Mouse (Mus musculus) forebrain, embryonic 11.5 days (tissue): ENCODE results near the gene Uba6. TPM values are rescaled to one million over a fixed set of nuclear protein-coding genes. Genes with fewer than 3 reads are reported as not detected.
A peak's percentile ranks its signal among the peaks of the same experiment; 100 is the strongest.

Source experiments
- ATAC-seq: fragments of 200-750 bp; cut with Nextera tagmentation; replicated peaks from 2 replicates; pipeline ENCODE4 v1.8.0; 2017; ENCODE audit warnings: moderate TSS enrichment; ENCODE audit not compliant: low FRiP score
- DNase-seq: peaks from one replicate; pipeline ENCODE4 v3.0.0-alpha.2; 2017; ENCODE audit warnings: low spot score
- H3K27ac ChIP-seq: fragments of 300-500 bp; sonication (generic); 2 replicates; pipeline ENCODE4 v1.5.1; 2014; ENCODE audit warnings: low read depth, low read length
- H3K27me3 ChIP-seq: fragments of 300-500 bp; sonication (generic); 2 replicates; pipeline ENCODE4 v1.6.1; 2014; ENCODE audit warnings: mild to moderate bottlenecking, low read length, mixed read lengths; ENCODE audit not compliant: control insufficient read depth, insufficient read depth
- H3K36me3 ChIP-seq: fragments of 300-500 bp; sonication (generic); 2 replicates; pipeline ENCODE4 v1.6.1; 2014; ENCODE audit warnings: mild to moderate bottlenecking, low read length, moderate library complexity, mixed read lengths; ENCODE audit not compliant: control insufficient read depth, insufficient read depth
- H3K4me1 ChIP-seq: fragments of 300-500 bp; sonication (generic); replicated peaks from 2 replicates; pipeline ENCODE4 v1.6.1; 2014; ENCODE audit warnings: low read length, mixed read lengths; ENCODE audit not compliant: control insufficient read depth, insufficient read depth
- H3K4me2 ChIP-seq: fragments of 300-500 bp; sonication (generic); 2 replicates; pipeline ENCODE4 v1.6.1; 2014; ENCODE audit warnings: low read depth, mild to moderate bottlenecking, low read length, moderate library complexity, mixed read lengths; ENCODE audit not compliant: severe bottlenecking
- H3K4me3 ChIP-seq: fragments of 300-500 bp; sonication (generic); 2 replicates; pipeline ENCODE4 v1.5.1; 2014; ENCODE audit warnings: low read depth, low read length
- H3K9ac ChIP-seq: fragments of 300-500 bp; sonication (generic); 2 replicates; pipeline ENCODE4 v1.6.1; 2014; ENCODE audit warnings: low read length
- H3K9me3 ChIP-seq: fragments of 300-500 bp; sonication (generic); 2 replicates; pipeline ENCODE4 v1.6.1; 2016; ENCODE audit warnings: low read length, mixed read lengths; ENCODE audit not compliant: control insufficient read depth
- WGBS: fragments of 180-500 bp; shearing (Covaris S2); extraction: QIAGEN DNeasy Blood & Tissue Kit; methylation state at CpG from one replicate; pipeline ENCODE4 v1.1.7; 2014; 5-methylcytosine and 5-hydroxymethylcytosine counted together
- polyA plus RNA-seq: library from polyadenylated mRNA; unstranded; fragments of >200 nt; fragmentation: Nextera tagmentation; extraction: Ambion mirVana; gene quantifications from 2 replicates; pipeline ENCODE4 v1.2.1, GENCODE M21; 2014

Gene Uba6
- polyA plus RNA-seq = 22.6 and 24.5 TPM in 2 replicates

GRCm38 (mm10) chr5:86172449-86173161 is at the start of gene Uba6:
Gene Uba6 (minus strand): TSS chr5:86172803.
- ATAC-seq (peak; percentile 99), DNase-seq (peak; percentile 100)
- H3K27ac ChIP-seq = peak within 1 kb of the TSS; percentile 85
- H3K4me3 ChIP-seq = peak within 1 kb of the TSS; percentile 76
- H3K9me3 ChIP-seq = no peaks in the 10 kb centered on the region
- H3K9ac ChIP-seq = peak within 1 kb of the TSS; percentile 84
- H3K4me2 ChIP-seq = peak within 1 kb of the TSS; percentile 61
- H3K36me3 ChIP-seq = no peaks in the 10 kb centered on the region
- H3K4me1 ChIP-seq = no peaks in the 10 kb centered on the region
- WGBS = under 1% methylated on average over 62 of the region's 67 CpGs
- no peaks in the 10 kb centered on the region for H3K27me3 ChIP-seq

DNA sequence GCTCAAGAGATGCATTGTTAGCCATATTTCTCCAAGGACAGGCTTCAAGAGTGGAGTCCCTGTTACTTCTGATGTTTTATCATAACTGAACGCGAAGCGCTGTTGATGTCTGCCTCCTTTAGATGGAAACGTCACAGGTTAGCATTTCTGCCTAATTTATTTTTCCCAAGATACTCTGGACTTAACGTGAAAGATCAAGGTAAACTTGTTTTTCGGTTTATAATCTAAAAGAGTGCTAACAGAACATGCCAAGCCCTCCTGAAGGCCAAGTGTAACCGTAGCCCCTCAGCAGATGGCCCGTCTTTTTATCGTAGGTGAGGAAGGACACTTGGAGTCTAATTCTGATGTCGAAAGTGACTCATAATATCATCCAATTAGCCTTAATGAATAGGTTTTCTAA is 25.2 kb upstream of the Uba6 start, which contains the start of gene Gnrhr:
Gene Gnrhr, minus strand, starts transcription at position 101 of the 400 bp plus-strand sequence.
- ATAC-seq (no peak), DNase-seq (no peak)
- Histone ChIP-seq H3K27me3 (no peaks in the 10 kb centered on the region), H3K36me3 (no peaks in the 10 kb centered on the region), H3K4me1 (no peaks in the 10 kb centered on the region), H3K4me2 (no peak within 1 kb of the TSS), H3K9ac (no peak within 1 kb of the TSS), H3K27ac (no peak within 1 kb of the TSS), H3K9me3 (no peaks in the 10 kb centered on the region), H3K4me3 (no peak within 1 kb of the TSS)
- 93% methylated on average over 10 of the region's 10 CpGs for WGBS

DNA sequence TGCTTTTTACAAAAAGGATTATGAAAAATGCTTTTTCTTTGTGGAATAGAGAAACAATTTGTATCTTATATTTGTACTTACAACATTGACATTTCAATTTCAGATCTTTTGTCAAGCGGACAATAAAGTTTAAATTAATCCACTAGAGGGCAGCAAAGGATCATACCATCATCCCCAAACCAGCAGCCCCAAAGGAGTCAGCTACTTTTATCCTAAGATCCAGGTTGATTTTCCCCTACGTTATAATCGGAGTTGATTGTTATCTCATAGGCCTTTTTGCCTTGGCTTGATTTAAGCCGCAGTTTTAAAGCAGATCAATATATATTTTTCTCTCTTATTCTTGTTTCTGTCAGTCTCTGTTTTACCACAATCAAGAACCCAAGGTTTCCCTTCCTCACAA is 18.8 kb upstream of the Uba6 start:
- Histone ChIP-seq H3K27me3 (no peaks in the 10 kb centered on the region), H3K4me2 (no peak overlapping the region), H3K4me3 (no peak overlapping the region), H3K36me3 (no peaks in the 10 kb centered on the region), H3K4me1 (no peaks in the 10 kb centered on the region), H3K27ac (no peak overlapping the region), H3K9me3 (no peaks in the 10 kb centered on the region), H3K9ac (no peak overlapping the region)
- DNase-seq (no peak), ATAC-seq (0 out of 2 replicates have a peak, but pooled peaks have one; percentile 40)
- 25% methylated on average over 4 of the region's 4 CpGs for WGBS

DNA sequence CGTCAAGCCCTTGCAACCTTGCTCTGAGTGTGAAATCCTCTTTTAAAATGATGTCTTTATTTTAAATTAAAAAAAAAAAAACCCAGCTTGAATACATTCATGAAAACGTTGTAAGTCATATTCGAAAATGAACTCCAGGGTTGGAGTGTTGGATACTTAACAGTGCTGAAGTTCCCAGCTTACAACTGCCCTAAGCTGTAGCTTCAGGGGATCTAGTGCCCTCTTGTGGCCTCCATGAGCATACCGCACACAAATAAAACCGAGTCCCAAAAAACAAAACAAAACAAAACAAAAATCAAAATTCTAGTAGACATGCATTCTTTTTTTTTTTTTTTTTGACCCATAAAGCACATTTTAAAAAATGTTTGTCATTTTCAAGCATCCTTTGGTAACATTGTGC is 18.2 kb upstream of the Uba6 start:
- no peak for DNase-seq
- 21% methylated on average over 5 of the region's 5 CpGs for WGBS

DNA sequence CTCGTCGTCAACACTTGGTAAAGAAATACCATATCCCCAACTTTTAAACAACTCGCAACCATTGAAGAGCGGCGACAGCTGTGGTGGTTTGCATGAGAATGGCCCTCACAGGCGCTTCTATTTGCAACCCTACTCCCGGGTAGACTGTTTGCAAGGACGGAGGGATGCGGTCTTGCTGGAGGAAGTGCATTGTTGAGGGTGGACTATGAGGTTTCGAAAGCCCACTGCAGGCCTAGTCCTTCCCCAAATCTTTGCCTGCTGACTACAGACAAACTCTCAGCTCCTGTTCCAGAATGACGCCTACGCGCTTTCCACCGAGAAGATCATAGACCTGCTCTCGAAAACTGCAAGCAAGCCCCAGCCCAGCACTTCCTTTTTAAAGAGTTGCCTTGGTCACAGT is 17.7 kb upstream of the Uba6 start:
- H3K9ac ChIP-seq = no peak overlapping the region
- ATAC-seq = no peak
- no peak for DNase-seq
- no peak overlapping the region for H3K27ac ChIP-seq
- H3K9me3 ChIP-seq = no peaks in the 10 kb centered on the region
- no peaks in the 10 kb centered on the region for H3K4me1 ChIP-seq
- 49% methylated on average over 15 of the region's 15 CpGs for WGBS
- no peaks in the 10 kb centered on the region for H3K27me3 ChIP-seq
- no peak overlapping the region for H3K4me2 ChIP-seq
- H3K36me3 ChIP-seq = no peaks in the 10 kb centered on the region
- H3K4me3 ChIP-seq = no peak overlapping the region

More for the DNA sequence above, 18.2 kb upstream of the Uba6 start:
- H3K4me1 ChIP-seq = no peaks in the 10 kb centered on the region
- no peak overlapping the region for H3K4me2 ChIP-seq
- H3K9ac ChIP-seq = no peak overlapping the region
- H3K27ac ChIP-seq = no peak overlapping the region
- no peak; the same call in 1 of the 2 replicates for ATAC-seq
- no peaks in the 10 kb centered on the region for H3K36me3 ChIP-seq
- no peaks in the 10 kb centered on the region for H3K9me3 ChIP-seq
- no peaks in the 10 kb centered on the region for H3K27me3 ChIP-seq
- H3K4me3 ChIP-seq = no peak overlapping the region

DNA sequence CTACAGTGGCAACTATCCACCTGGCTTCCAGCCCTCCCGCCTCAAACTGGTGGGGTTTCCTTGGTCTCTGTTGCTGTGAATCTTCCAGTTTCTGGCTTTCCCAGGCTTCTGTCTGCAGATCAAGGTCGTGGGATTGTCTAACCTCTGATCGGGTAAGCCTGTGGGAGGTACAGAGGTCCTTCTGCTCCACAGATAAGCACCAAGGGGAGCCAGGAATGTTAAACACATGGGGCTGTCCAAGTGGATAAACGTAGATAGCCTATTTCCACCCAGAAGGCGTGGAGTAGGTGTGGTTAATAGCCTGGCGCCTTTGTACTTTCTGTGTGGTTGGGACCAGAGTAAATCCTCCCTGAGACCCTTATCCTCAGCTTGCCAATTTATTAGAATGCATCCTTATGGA is 14.8 kb upstream of the Uba6 start:
- ATAC-seq (no peak), DNase-seq (no peak)
- Histone ChIP-seq H3K27me3 (no peaks in the 10 kb centered on the region), H3K9me3 (no peaks in the 10 kb centered on the region), H3K4me2 (no peak overlapping the region), H3K9ac (no peak overlapping the region), H3K36me3 (no peaks in the 10 kb centered on the region), H3K4me1 (no peaks in the 10 kb centered on the region), H3K4me3 (no peak overlapping the region), H3K27ac (no peak overlapping the region)
- WGBS = 84% methylated on average over 6 of the region's 6 CpGs

DNA sequence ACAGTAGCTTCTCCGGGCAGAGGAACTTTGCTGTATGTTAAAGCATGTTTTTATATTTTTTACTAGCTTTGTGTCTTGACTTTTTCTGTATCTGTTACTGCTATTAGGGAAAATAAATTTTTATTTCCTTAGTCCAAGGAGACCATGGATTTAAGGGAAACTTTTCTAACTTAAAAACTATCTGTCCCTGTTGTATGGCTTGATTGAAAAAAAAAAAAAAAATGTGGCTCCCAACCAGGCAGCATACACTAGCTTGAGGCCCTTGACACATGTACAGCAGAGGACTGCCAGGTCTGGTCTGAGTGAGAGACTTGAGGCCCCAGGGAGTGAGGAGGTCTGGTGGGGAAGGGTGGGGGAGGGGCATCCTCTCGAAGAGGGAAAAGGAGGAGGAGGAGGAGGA is 1.2 kb upstream of the Uba6 start:
- no peaks in the 10 kb centered on the region for H3K36me3 ChIP-seq
- no peak overlapping the region for H3K4me2 ChIP-seq
- H3K9ac ChIP-seq = no peak overlapping the region
- no peaks in the 10 kb centered on the region for H3K9me3 ChIP-seq
- DNase-seq = no peak
- H3K4me1 ChIP-seq = no peaks in the 10 kb centered on the region
- no peak overlapping the region for H3K4me3 ChIP-seq
- H3K27ac ChIP-seq = no peak overlapping the region
- H3K27me3 ChIP-seq = no peaks in the 10 kb centered on the region
- ATAC-seq = no peak
- WGBS = 51% methylated on average over 2 of the region's 2 CpGs

DNA sequence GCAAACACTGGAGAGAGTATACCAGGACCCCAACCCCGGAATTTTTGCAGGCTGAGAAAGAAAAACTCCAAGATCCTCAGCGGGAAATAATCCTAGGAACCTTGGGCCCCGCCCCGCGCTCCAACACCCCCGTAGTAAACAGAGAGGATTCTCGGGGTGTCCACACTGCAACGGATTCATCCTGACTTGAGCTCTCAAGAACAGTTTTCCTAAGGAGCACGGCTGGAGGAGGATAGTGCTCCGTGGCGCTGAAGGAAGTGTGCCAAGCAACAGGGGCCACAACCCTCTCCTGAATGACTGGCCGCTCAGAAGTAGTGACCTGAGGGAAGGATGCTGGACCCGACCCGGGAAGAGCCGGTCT is 535 bp downstream of the Uba6 start:
- peak overlapping the region; percentile 85 for H3K27ac ChIP-seq
- H3K9ac ChIP-seq = peak overlapping the region; percentile 84
- H3K36me3 ChIP-seq = no peaks in the 10 kb centered on the region
- peak overlapping the region; percentile 61 for H3K4me2 ChIP-seq
- 0 out of 2 replicates have a peak, but pooled peaks have one; percentile 0 for ATAC-seq
- no peak for DNase-seq
- peak overlapping the region; percentile 76 for H3K4me3 ChIP-seq
- H3K9me3 ChIP-seq = no peaks in the 10 kb centered on the region
- H3K27me3 ChIP-seq = no peaks in the 10 kb centered on the region
- 2% methylated on average over 15 of the region's 15 CpGs for WGBS
- no peaks in the 10 kb centered on the region for H3K4me1 ChIP-seq

- no peaks in the 10 kb centered on the region for H3K36me3 ChIP-seq
- no peak overlapping the region for H3K4me3 ChIP-seq
- H3K27ac ChIP-seq = no peak overlapping the region
- H3K9me3 ChIP-seq = no peaks in the 10 kb centered on the region
- DNase-seq = no peak
- H3K9ac ChIP-seq = no peak overlapping the region
- no peaks in the 10 kb centered on the region for H3K4me1 ChIP-seq
- no peaks in the 10 kb centered on the region for H3K27me3 ChIP-seq
- ATAC-seq = no peak
- no peak overlapping the region for H3K4me2 ChIP-seq
Observed at GRCm38 (mm10) chr5:86129828-86130227, 42.8 kb downstream of the Uba6 start.
